Mouse (Mus musculus) T-helper 1 cell (primary cell): ENCODE data around the gene Zfc3h1.

Experiments used
- in situ Hi-C: fragments of 300-600 bp; cut with MboI, MseI; formaldehyde crosslinking; loops from one replicate; pipeline ENCODE4 v1.15.1; 2025; ENCODE audit warnings: high pct_unique_total_duplicates

Gene Zfc3h1

DNA sequence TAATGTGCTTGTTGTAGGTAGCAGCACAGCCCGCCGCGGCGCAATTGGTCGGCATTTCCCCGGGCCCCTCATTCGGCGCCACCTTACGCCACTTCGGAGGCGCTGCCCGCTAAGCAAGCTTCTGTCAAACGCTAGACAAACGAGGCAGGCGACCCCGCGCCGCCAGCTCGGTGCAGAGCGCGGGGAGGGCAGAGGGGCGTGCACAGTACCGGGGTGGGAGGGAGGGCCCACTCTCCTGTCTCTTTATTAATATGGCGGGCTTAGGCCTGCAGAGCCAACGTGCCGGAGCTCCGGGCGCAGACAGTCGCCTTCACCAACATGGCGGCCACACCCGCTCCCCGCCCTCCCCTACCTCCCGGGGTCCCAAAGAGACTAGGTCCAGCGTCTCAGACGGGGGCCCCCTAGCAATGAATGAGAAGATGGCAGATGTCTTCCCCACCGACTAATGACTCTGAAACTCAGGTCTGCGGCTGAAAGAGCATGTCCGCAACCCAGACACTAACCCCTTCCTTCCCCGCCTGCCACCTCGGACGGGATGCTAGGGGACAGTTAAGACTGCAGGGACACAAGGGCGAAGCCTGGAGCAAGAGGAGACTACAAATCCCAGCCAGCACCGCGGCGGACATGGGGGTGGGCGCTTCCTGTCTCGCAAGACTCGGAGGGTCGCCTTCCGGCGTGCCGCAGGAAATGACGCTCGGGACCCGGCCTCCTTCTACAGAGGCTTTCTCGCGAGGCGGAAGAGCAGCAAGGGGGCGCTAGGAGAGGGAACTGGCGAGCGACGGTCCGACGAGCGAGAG is at the start of gene Zfc3h1, which contains the start of gene Thap2:
Gene Zfc3h1, plus strand, starts transcription at position 739 of the 797 bp plus-strand sequence.
Gene Thap2, minus strand, starts transcription at position 223 of the 797 bp plus-strand sequence.
- in situ Hi-C loops, result loop anchor here (5.0 to 25.0 kb wide), 2 partner anchors 52 to 1978 kb away; no protein-coding TSS in a partner anchor

DNA sequence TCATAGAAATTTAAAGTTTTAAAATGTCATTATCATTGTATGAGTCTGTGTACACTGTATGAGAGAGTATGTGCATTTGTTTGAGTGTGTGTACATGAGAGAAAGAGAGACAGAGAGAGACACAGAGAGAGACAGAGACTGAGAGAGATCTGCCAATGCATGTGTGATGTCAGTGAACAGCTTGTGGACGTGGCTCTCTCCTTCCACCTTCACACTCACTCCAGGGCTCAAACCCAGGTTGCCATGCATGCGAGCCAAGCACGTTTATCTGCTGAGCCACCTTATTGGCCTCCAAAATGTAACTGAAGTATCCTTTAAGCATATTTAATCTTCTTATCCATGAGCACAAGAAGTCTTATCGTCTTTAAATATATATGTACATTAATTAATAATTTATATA is 47.9 kb upstream of the Zfc3h1 start:
- in situ Hi-C loops, result loop anchor here (10.0 kb wide), 1 partner anchor 1678 kb away; no protein-coding TSS in a partner anchor

DNA sequence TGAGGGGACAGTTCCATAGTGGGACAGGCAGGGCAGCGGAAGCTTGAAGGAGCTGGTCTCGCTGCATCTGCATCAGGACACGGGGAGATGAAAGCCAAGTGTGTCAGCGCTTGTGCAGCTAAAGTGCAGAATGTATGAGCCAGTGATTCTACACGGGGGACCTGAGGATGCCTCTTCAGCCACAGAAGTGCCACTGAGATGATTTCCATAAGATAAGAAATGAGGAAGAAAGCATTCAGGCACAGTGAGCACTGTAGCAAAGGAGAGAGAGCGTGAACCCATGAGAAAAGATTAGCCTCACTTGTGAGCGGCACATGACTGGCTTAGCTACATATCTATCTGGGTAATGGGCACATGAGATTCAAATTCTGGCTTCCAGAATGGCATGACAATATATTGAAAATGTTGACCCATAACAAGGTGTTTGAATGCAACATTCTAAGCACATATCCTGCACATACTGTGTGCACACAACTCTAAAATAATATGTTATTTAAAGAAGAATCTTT is 44.9 kb upstream of the Zfc3h1 start:
- in situ Hi-C loops, result loop anchor here (5.0 to 10.0 kb wide), 3 partner anchors 375 to 1675 kb away; no protein-coding TSS in a partner anchor

DNA sequence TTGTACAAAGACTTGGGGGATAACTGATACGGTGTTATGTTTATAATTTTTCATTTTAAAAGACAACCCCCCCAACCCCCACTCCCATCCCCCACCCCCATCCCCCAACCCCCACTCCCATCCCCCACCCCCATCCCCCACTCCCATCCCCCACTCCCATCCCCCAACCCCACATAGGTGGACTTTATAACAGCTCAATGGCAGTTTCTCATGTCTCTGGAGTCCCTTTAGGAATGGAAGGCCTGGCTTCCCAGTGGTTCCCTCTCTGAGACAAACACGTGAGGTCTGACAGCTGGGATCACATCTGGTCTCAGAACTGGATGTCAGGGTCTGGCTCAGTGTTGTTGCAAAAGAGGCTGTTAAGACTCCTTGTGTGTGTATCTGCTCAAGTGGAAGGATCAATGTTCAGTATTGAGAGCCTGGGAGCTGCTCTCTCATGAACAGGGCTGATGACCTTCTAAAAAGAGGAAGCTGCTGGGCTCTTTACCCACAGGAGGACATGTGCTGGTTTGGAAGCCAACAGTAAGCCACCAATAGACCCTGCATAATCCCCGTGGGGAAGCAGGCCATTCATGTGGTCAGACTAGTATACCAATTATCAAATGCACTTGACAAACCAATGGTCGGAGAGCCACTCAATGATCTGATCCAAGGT is 41.9 kb upstream of the Zfc3h1 start:
- in situ Hi-C loops, result loop anchor here (5.0 to 10.0 kb wide), 2 partner anchors 378 to 439 kb away; no protein-coding TSS in a partner anchor

DNA sequence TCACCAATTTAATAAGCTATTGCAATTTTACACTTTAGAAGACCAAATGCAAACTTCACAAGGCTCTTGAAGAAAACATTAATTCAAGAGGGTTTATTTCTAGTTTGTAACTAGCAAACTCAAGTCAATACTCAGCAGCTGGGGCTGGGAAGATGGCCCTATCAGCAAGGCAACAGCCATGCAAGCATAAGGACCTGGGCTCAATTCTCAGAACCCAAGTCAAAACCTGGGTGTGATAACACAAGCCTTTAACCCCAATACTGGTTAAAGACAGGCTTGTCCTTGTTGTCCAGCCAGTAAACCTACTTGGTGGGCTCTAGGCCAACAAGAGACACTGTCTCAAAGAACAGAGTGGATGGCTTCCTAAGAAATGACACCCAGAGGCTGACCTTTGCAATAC is 38.3 kb upstream of the Zfc3h1 start:
- in situ Hi-C loops, result loop anchor here (10.0 kb wide), 1 partner anchor 382 kb away; no protein-coding TSS in a partner anchor

DNA sequence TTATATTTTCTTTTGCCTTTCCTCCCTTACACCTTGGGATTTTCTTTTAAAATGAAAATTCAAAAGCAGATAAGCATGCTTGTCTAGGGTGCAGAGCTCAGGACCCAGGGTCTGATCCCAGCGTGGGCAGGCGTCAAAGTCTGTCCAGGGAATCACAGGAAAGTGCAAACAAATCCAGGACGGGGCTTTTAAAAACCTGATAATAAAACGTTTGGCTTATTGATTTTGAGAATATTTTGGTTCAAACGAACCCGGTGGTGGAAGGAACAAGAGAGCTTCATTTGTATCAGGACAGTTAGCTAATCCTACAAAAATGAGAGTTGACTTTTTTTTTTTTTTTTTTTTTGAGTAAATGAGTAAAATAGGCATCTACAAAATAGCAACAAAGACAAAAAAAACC is 36.6 kb upstream of the Zfc3h1 start:
- in situ Hi-C loops, result loop anchor here (10.0 kb wide), 1 partner anchor 383 kb away; no protein-coding TSS in a partner anchor

DNA sequence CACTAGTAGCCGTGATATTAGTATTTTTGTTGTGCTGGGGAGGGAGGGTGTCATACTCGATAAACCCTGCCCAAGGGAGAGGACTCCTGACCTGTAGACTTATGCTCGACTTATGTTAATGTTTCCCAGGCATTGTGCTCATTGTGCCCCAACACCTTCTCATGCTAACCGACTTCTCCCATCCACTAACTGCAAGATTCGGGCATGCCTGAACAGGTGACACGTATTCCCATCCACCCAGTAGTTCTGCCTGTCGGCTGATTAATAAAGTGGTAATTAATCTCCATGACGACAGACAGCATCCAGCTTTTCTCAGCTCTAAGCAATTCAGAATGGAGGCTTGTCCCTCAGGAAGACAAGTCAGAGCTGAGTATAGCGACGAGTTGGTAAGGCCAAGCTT is 35.7 kb upstream of the Zfc3h1 start:
- in situ Hi-C loops, result loop anchor here (10.0 kb wide), 1 partner anchor 384 kb away; no protein-coding TSS in a partner anchor

DNA sequence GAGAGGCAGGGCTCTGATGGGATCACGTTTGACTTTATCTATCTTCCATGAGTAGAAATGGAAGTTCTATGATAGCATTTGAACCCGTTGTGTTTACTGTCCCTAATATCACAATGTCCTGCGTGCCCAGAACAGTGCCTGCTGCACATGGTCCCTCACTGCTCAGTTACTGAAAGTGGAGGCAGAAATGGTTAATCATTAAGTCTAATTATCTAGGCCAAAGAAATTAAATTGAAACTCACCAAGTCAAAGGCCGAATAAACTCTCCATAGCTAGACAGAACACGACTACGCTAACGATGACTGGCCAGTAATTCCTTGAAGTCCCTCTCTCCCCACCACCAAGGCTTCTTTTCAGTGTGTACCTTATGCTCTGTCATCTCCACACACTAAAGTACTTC is 35.2 kb upstream of the Zfc3h1 start:
- in situ Hi-C loops, result loop anchor here (10.0 kb wide), 1 partner anchor 385 kb away; no protein-coding TSS in a partner anchor

DNA sequence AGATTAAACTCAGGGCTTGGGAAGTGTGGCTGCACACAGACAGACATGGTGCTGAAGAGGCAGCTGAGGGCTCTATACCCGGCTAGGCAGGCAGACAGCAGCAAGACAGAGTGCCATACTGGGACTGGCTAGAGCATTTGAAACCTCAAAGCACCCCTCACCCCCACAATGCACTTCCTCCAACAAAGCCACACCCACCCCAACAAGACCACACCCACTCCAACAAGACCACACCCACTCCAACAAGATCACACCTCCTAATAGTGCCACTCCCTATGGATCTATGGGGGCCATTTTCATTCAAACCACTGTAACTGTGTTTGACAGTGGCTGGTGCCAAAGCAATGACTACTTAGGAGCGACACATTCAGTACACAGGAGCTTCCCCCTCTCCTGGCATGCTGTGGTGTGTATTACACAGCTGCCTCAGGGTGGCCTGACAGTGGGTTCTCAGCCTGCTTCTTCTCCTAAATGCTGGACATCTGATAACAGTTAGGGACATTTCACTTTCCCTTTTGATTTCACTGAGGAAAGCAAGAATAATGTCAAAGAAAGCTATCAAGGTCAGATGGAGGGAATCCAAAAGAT is 33.9 kb upstream of the Zfc3h1 start:
- in situ Hi-C loops, result loop anchor here (25.0 kb wide), 1 partner anchor 1236 kb away; the partner anchor contains the start of gene Cnot2

DNA sequence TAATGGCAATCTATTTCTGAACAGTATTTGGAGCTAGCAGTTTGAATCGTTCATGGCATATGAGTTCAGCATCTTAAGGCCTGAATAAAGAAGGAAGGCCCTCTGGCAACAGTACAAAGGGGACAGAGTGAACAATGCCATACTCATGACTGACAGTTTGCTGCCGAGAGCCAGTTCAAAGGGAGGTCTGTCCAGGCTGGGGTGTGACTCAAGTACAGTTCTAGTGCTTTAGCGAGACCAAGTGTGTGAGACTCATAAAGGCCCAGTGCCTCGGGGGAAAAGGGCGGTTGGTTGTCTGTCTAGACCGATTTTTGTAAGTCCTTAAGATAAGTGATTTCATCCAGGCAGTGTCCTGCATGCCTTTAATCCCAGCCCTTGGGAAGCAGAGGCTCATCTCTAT is 30.2 kb upstream of the Zfc3h1 start:
- in situ Hi-C loops, result loop anchor here (25.0 kb wide), 1 partner anchor 1233 kb away; the partner anchor contains the start of gene Cnot2

DNA sequence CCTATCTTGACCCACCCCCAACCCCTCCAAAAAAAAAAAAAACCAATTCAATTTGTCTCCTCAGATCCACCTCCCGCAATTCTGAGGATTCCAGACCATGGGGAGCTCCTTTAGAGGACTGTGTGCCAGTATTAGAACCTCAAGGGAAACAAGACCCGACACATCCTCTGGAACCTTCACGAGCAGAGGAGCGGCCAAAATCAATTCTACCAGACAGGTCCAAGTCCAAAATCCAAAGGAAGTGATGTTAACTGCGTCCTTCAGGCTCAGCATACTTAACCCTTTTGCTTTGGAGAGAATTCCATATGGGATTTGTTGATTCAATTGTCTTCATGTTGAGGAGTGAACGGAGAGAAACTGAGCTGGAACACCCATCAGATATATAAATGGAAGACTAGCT is 29.7 kb upstream of the Zfc3h1 start:
- in situ Hi-C loops, result loop anchor here (25.0 kb wide), 1 partner anchor 1232 kb away; the partner anchor contains the start of gene Cnot2

DNA sequence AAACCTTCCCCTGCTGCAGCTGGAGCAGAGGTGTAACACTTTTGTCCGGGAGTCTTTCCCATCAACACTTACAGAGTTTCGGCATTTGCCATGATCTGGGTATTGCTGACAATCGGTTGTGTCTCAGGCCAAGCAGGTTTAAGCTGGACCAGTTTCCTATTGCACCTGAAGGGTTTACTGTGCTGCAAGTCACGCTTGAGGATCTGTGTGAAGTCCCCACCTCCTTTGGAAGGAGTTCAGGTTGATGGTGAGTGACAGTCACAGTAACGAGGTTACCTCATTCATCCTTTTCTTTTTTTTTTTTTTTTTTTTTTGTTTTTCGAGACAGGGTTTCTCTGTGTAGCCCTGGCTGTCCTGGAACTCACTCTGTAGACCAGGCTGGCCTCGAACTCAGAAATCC is 28.7 kb upstream of the Zfc3h1 start:
- in situ Hi-C loops, result loop anchor here (25.0 kb wide), 1 partner anchor 1231 kb away; the partner anchor contains the start of gene Cnot2

DNA sequence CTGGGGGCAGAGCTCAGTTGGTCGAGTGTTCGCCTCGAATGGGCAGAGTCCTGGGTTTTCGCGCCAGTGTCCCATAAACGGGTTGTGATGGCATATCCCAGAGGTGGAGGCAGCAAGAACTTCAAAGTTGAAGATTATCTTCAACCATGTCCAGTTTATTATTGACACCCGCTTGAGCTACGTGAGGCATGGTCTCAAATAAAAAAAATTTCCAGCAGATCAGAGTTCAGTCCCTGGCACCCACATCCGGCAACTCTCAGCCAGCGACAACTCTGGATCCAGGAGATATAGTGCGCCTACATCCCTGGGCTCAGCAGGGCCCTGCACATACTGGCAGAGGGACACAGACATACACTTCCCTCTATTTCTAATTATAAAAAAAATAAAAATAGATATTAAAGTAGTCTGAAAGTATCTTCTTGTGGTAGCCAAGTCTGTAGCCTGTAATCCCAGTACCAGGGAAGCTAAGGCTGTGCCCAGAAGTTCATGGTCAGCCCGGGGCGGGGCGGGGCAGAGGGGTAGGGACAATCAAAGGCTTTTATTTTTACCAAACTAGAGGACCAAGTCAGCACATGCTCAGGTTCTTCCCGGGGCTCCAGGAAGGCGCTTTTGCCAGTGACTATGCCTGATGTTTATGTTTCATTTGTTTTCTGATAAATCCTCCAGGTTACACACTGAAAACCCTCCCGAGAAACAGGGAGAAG is 26.4 kb upstream of the Zfc3h1 start:
- in situ Hi-C loops, result loop anchor here (25.0 kb wide), 1 partner anchor 1229 kb away; the partner anchor contains the start of gene Cnot2

DNA sequence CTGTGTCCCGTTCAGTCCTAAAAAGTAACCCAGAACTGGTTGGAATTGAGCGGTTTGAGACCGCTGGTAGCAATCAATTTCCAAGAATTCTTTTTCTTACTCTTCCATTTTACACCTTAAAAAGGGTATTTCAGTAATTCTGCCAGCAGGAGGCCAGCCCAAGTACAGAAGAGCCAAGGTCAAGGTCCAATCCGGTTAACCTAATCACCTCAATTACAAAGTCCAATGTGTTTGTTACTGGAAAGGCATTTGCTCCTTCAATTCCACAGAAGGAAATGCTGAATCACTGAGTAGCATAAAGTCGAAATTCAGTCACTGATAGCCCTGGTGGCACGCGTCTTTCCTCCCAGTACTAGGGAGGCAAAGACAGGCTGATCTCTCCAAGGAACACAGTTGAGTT is 25.7 kb upstream of the Zfc3h1 start:
- in situ Hi-C loops, result loop anchor here (25.0 kb wide), 1 partner anchor 1228 kb away; the partner anchor contains the start of gene Cnot2

DNA sequence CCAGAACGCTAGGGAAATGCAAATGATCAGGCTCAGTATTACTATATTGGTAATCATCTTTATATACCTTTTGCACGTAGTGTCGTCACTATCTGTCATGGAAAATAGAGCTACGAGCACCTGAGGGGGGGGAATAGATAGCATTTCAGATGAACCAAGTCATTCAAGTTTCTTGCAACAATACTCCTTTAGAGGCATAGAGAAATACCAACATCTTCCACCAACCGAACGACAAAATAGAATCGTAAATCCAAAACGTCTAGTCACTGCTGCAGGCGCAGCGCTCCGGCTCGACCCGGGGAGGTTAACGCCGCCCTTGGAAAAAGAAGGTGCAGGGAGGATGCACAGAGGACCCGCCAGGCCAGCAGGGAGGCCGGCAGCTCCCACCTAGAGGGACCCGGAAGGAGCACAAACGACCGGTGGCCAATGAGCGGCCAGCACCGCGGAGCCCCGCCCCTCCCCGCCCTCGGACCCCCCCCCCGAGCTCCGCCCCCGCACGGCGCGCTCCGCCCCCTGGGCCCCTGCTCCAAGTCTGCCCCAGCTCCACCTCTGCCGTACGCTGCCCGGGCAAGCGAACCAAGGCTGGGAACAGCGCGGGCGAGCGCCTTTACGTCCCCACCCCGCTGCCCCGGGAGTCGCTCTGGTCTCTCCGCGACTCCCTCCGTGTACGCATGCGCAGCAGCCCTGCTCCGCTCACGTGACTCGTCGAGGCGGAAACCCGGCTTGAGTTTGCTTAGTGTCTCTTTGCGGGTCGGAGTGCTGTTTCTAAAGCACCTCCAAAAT is 22.7 kb upstream of the Zfc3h1 start, which contains the start of gene Tmem19:
Gene Tmem19, minus strand, starts transcription at position 662 of the 783 bp plus-strand sequence.
- in situ Hi-C loops, result loop anchor here (25.0 kb wide), 1 partner anchor 1225 kb away; the partner anchor contains the start of gene Cnot2

DNA sequence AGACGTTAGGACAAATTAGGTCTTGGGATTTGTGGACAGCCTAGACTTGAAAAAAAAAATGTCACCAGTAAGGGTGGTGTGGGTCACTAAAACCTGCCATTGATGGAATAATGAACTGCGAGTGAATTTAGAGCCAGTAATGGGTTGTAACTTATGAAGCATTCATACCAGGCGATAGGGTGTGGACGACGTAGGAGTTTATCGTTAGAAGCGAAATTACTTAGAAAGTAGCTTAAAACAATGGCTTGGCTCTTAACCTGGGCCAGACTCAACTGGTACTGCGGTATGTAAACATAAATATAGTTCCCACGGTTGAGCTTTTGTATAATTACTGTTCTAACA is 22.2 kb upstream of the Zfc3h1 start:
- in situ Hi-C loops, result loop anchor here (25.0 kb wide), 1 partner anchor 1225 kb away; the partner anchor contains the start of gene Cnot2

DNA sequence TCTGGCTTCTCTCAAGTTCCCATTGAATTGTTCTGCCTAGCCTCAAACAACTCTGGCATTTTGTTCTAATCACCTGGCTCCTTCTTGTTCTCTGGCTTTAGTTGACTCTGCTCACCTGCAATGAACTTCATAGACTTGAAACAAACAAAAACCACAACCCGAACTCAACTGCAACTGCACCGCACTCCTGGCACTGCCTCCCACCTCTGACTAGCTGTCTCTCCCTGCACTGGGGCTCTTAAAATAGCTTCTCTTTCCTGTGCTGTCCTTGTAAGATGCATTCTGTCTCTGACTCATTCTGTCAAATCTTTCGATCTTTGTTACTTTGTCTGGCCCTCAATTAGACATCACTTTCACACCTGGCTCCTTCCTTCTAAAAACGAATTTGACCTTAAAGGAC is 21.6 kb upstream of the Zfc3h1 start:
- in situ Hi-C loops, result loop anchor here (25.0 kb wide), 1 partner anchor 1224 kb away; the partner anchor contains the start of gene Cnot2

DNA sequence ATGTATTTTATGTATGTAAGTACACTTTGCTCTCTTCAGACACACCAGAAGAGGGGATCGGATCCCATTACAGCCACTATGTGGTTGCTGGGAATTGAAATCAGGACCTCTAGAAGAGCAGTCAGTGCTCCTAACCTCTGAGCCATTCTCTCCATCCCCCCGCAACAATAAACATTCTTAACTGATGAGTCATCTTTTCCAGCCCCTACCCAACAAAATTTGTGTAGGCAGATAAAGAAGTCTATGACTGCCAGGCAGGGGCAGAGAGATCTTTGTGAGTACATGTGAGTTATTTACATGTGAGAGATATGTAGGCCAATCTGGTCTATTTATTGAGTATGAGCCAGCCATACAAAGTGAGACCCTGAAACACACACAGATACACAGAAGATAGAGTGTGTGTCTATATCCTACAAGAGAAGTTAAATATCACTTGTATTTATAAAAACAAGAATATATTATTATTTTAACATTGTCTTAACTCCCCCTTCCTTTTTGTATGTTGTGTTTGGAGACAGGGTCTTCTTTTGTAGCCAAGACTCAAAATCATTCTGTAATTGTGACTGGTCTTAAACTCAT is 3.2 kb upstream of the Zfc3h1 start:
- in situ Hi-C loops, result loop anchor here (25.0 kb wide), 1 partner anchor 1981 kb away; no protein-coding TSS in a partner anchor
